Mouse (Mus musculus) stomach, embryonic 14.5 days (tissue): ENCODE results near the gene Myo1b. TPM values are rescaled to one million over a fixed set of nuclear protein-coding genes. Genes with fewer than 3 reads are reported as not detected.

Experiments
- ATAC-seq: fragments of 200-750 bp; cut with Nextera tagmentation; 2 replicates; pipeline ENCODE4 v1.8.0; 2017; ENCODE audit warnings: low read depth, moderate TSS enrichment; ENCODE audit not compliant: insufficient number of reproducible peaks, insufficient read depth, low FRiP score
- H3K27ac ChIP-seq: fragments of 300-500 bp; sonication (generic); 2 replicates; pipeline ENCODE4 v1.5.1; 2014; ENCODE audit warnings: mild to moderate bottlenecking, low read length, moderate library complexity, mixed read lengths
- H3K27me3 ChIP-seq: fragments of 300-500 bp; sonication (generic); 2 replicates; pipeline ENCODE4 v1.6.1; 2014; ENCODE audit warnings: low read length, control low read depth, mixed read lengths; ENCODE audit not compliant: control insufficient read depth, insufficient read depth
- H3K36me3 ChIP-seq: fragments of 300-500 bp; sonication (generic); 2 replicates; pipeline ENCODE4 v1.6.1; 2014; ENCODE audit warnings: mild to moderate bottlenecking, control low read depth, low read length, moderate library complexity, mixed read lengths; ENCODE audit not compliant: control insufficient read depth, insufficient read depth
- H3K4me1 ChIP-seq: fragments of 300-500 bp; sonication (generic); 2 replicates; pipeline ENCODE4 v1.6.1; 2014; ENCODE audit warnings: low read length, control low read depth, mixed read lengths; ENCODE audit not compliant: control insufficient read depth, insufficient read depth
- H3K4me2 ChIP-seq: fragments of 300-500 bp; sonication (generic); replicated peaks from 2 replicates; pipeline ENCODE4 v1.6.1; 2014; ENCODE audit warnings: low read depth, low read length, control low read depth
- H3K4me3 ChIP-seq: fragments of 300-500 bp; sonication (generic); 2 replicates; pipeline ENCODE4 v1.5.1; 2014; ENCODE audit warnings: low read depth, low read length, control low read depth
- H3K9ac ChIP-seq: fragments of 300-500 bp; sonication (generic); replicated peaks from 2 replicates; pipeline ENCODE4 v1.6.1; 2014; ENCODE audit warnings: low read depth, mild to moderate bottlenecking, control low read depth, low read length, moderate library complexity, mixed read lengths
- H3K9me3 ChIP-seq: fragments of 300-500 bp; sonication (generic); 2 replicates; pipeline ENCODE4 v1.6.1; 2016; ENCODE audit warnings: low read depth, low read length, control low read depth; ENCODE audit not compliant: control insufficient read depth
- WGBS: fragments of 180-500 bp; shearing (Covaris S2); extraction: QIAGEN DNeasy Blood & Tissue Kit; methylation state at CpG from one replicate; pipeline ENCODE4 v1.1.7; 2014; 5-methylcytosine and 5-hydroxymethylcytosine counted together
- polyA plus RNA-seq: library from polyadenylated mRNA; unstranded; fragments of >200 nt; fragmentation: Nextera tagmentation; extraction: Ambion mirVana; gene quantifications from 2 replicates; pipeline ENCODE4 v1.2.1, GENCODE M21; 2014

Myo1b gene
- polyA plus RNA-seq, 1 experiment from 2014 or later = 108 TPM

GRCm38 (mm10) chr1:51911331-51911730, 4.5 kb downstream of the Myo1b start:
- no peak overlapping the region for H3K27ac ChIP-seq

GRCm38 (mm10) chr1:51909204-51909603, 6.7 kb downstream of the Myo1b start:
- no peak overlapping the region for H3K4me3 ChIP-seq
- H3K4me1 ChIP-seq = peaks cover 30% of the 10 kb centered on the region
- WGBS = 85% methylated on average over 2 of the region's 2 CpGs
- no peak overlapping the region for H3K4me2 ChIP-seq
- no peaks in the 10 kb centered on the region for H3K27me3 ChIP-seq
- H3K9ac ChIP-seq = no peak overlapping the region
- peaks cover 4% of the 10 kb centered on the region; the same call in 1 of the 2 replicates for H3K36me3 ChIP-seq
- H3K27ac ChIP-seq = no peak overlapping the region
- no peaks in the 10 kb centered on the region for H3K9me3 ChIP-seq
- no peak for ATAC-seq

More at GRCm38 (mm10) chr1:51911331-51911730, 4.5 kb downstream of the Myo1b start:
- Histone ChIP-seq H3K4me2 (no peak overlapping the region), H3K4me1 (peaks cover 32% of the 10 kb centered on the region), H3K27me3 (no peaks in the 10 kb centered on the region), H3K9me3 (no peaks in the 10 kb centered on the region), H3K36me3 (peaks cover 4% of the 10 kb centered on the region; the same call in 1 of the 2 replicates), H3K4me3 (no peak overlapping the region), H3K9ac (no peak overlapping the region)
- WGBS = 39% methylated on average over 4 of the region's 4 CpGs
- ATAC-seq = no peak

- no peak overlapping the region for H3K4me2 ChIP-seq
- H3K27ac ChIP-seq = no peak overlapping the region
- no peak overlapping the region for H3K4me3 ChIP-seq
- 29% methylated on average over 8 of the region's 8 CpGs for WGBS
- H3K9ac ChIP-seq = no peak overlapping the region
- H3K36me3 ChIP-seq = peaks cover 4% of the 10 kb centered on the region; the same call in 1 of the 2 replicates
- peaks cover 16% of the 10 kb centered on the region for H3K4me1 ChIP-seq
- H3K9me3 ChIP-seq = no peaks in the 10 kb centered on the region
- no peak for ATAC-seq
- H3K27me3 ChIP-seq = no peaks in the 10 kb centered on the region
Measured at GRCm38 (mm10) chr1:51907821-51908220, 8.1 kb downstream of the Myo1b start.

- Histone ChIP-seq H3K4me1 (peaks cover 10% of the 10 kb centered on the region), H3K9me3 (no peaks in the 10 kb centered on the region), H3K36me3 (peaks cover 4% of the 10 kb centered on the region; the same call in 1 of the 2 replicates), H3K27me3 (no peaks in the 10 kb centered on the region), H3K27ac (no peak overlapping the region), H3K4me2 (no peak overlapping the region), H3K9ac (no peak overlapping the region), H3K4me3 (no peak overlapping the region)
- 83% methylated on average over 8 of the region's 8 CpGs for WGBS
- no peak for ATAC-seq
Measured at GRCm38 (mm10) chr1:51906206-51906906, 9.5 kb downstream of the Myo1b start.

- no peak for ATAC-seq
- Histone ChIP-seq H3K4me2 (no peak overlapping the region), H3K4me1 (peaks cover 10% of the 10 kb centered on the region), H3K9ac (no peak overlapping the region), H3K27me3 (no peaks in the 10 kb centered on the region), H3K36me3 (peaks cover 1% of the 10 kb centered on the region; the same call in 1 of the 2 replicates), H3K4me3 (no peak overlapping the region), H3K27ac (no peak overlapping the region), H3K9me3 (no peaks in the 10 kb centered on the region)
- 73% methylated on average over 6 of the region's 6 CpGs for WGBS
Measured at GRCm38 (mm10) chr1:51905073-51905472, 10.8 kb downstream of the Myo1b start.

GRCm38 (mm10) chr1:51897160-51897572, 18.7 kb downstream of the Myo1b start:
- WGBS = 49% methylated on average over 6 of the region's 6 CpGs
- no peak overlapping the region for H3K4me3 ChIP-seq
- no peak for ATAC-seq

GRCm38 (mm10) chr1:51895961-51896360, 19.9 kb downstream of the Myo1b start:
- Histone ChIP-seq H3K9ac (no peak overlapping the region), H3K36me3 (no peaks in the 10 kb centered on the region), H3K4me1 (peaks cover 38% of the 10 kb centered on the region), H3K27me3 (no peaks in the 10 kb centered on the region), H3K4me2 (no peak overlapping the region), H3K9me3 (no peaks in the 10 kb centered on the region), H3K4me3 (no peak overlapping the region), H3K27ac (no peak overlapping the region)
- WGBS = 58% methylated on average over 10 of the region's 10 CpGs
- no peak for ATAC-seq

More at GRCm38 (mm10) chr1:51897160-51897572, 18.7 kb downstream of the Myo1b start:
- Histone ChIP-seq H3K9ac (no peak overlapping the region), H3K27me3 (no peaks in the 10 kb centered on the region), H3K4me2 (no peak overlapping the region), H3K36me3 (no peaks in the 10 kb centered on the region), H3K4me1 (peaks cover 34% of the 10 kb centered on the region), H3K27ac (no peak overlapping the region), H3K9me3 (no peaks in the 10 kb centered on the region)

GRCm38 (mm10) chr1:51894721-51895120, 21.1 kb downstream of the Myo1b start:
- Histone ChIP-seq H3K9ac (no peak overlapping the region), H3K4me3 (no peak overlapping the region), H3K27me3 (no peaks in the 10 kb centered on the region), H3K27ac (no peak overlapping the region), H3K9me3 (no peaks in the 10 kb centered on the region), H3K4me1 (peaks cover 46% of the 10 kb centered on the region), H3K36me3 (no peaks in the 10 kb centered on the region), H3K4me2 (no peak overlapping the region)
- no peak for ATAC-seq
- WGBS = 36% methylated on average over 3 of the region's 3 CpGs
